In the genomic region with DNA sequence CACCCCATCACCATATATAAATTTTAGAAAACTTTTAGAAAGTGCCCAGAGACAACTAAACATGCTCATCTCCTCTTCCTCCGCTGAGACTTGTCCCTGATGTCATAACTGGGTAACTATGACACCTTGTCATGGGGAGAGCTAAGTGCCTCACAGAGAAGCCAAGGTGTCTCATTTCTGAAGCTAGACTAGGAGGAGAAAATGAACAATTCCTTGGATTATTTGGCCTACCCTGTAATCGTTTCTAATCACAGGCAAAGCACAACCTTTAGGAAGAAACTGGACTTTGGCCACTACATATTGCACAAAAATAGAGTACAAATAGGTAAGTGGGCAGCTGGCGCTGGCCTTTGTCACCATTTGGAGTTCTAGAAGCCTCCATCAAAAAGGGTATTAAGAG, we compare ENCODE assay signal across 8 mouse cellular contexts. TPM values are rescaled to one million over a fixed set of nuclear protein-coding genes. Genes with fewer than 3 reads are reported as not detected.
A peak's percentile ranks its signal among the peaks of the same experiment; 100 is the strongest.
DNase-seq lines count a peak whose midpoint lies in the region; ATAC-seq lines count a peak whose summit lies in the region.

Gene Dusp3 (minus strand): TSS at position 101 of the 400 bp plus-strand sequence.

- ATAC-seq in lung, embryonic 16.5 days (ENCODE audit: low read depth), result no peak
- no peak for ATAC-seq in embryonic facial prominence, embryonic 15.5 days (ENCODE audit: insufficient number of reproducible peaks, low FRiP score, low TSS enrichment, low read depth)
- no peak for ATAC-seq in hindbrain, embryonic 11.5 days (ENCODE audit: low FRiP score)
- no peak for ATAC-seq in megakaryocyte, adult 5-6 weeks (ENCODE audit: poor library complexity, severe bottlenecking)

- DNase-seq in lung, postnatal 36 days, result no peak
- DNase-seq in hindbrain, embryonic 11.5 days (ENCODE audit: low spot score), result no peak
- DNase-seq in thymus, postnatal 0 days (ENCODE audit: low spot score), result no peak
- DNase-seq in right cerebral cortex, postnatal 25 days, result no peak
- no peak for DNase-seq in embryo, embryonic 10.5 days (ENCODE audit: low spot score)

- no peaks in the 10 kb centered on the region; the same call in 1 of the 2 replicates for H3K27me3 ChIP-seq in lung, embryonic 16.5 days (ENCODE audit: control insufficient read depth, insufficient read depth, low read depth, low read length)
- peaks cover 5% of the 10 kb centered on the region; the same call in 1 of the 2 replicates for H3K27me3 ChIP-seq in embryonic facial prominence, embryonic 15.5 days
- H3K27me3 ChIP-seq in hindbrain, embryonic 11.5 days (ENCODE audit: control insufficient read depth, insufficient read depth, low read length), result no peaks in the 10 kb centered on the region; the same call in 1 of the 2 replicates

- peak within 1 kb of the TSS; percentile 32 for H3K4me2 ChIP-seq in lung, embryonic 16.5 days (ENCODE audit: low read depth, low read length)
- H3K4me2 ChIP-seq in embryonic facial prominence, embryonic 15.5 days (replicated peaks), result peak within 1 kb of the TSS; percentile 19
- H3K4me2 ChIP-seq in hindbrain, embryonic 11.5 days (replicated peaks; ENCODE audit: low read depth, low read length), result no peak within 1 kb of the TSS

- H3K4me1 ChIP-seq in lung, embryonic 16.5 days (replicated peaks; ENCODE audit: control insufficient read depth, insufficient read depth, low read length), result peaks cover 26% of the 10 kb centered on the region
- H3K4me1 ChIP-seq in embryonic facial prominence, embryonic 15.5 days, result peaks cover 28% of the 10 kb centered on the region
- H3K4me1 ChIP-seq in hindbrain, embryonic 11.5 days (replicated peaks; ENCODE audit: control insufficient read depth, insufficient read depth, low read length), result no peaks in the 10 kb centered on the region

- H3K27ac ChIP-seq in lung, embryonic 16.5 days (ENCODE audit: low read length), result no peak within 1 kb of the TSS
- H3K27ac ChIP-seq in embryonic facial prominence, embryonic 15.5 days (replicated peaks), result no peak within 1 kb of the TSS
- no peak within 1 kb of the TSS for H3K27ac ChIP-seq in hindbrain, embryonic 11.5 days (ENCODE audit: low read depth, low read length)

- 81% methylated on average over 3 of the region's 3 CpGs for whole genome bisulfite sequencing in lung, embryonic 16.5 days
- 88% methylated on average over 3 of the region's 3 CpGs for WGBS in embryonic facial prominence, embryonic 15.5 days
- 85% methylated on average over 3 of the region's 3 CpGs for WGBS in hindbrain, embryonic 11.5 days

- H3K9ac ChIP-seq in lung, embryonic 16.5 days (ENCODE audit: low read length), result no peak within 1 kb of the TSS
- no peak within 1 kb of the TSS for H3K9ac ChIP-seq in embryonic facial prominence, embryonic 15.5 days
- no peak within 1 kb of the TSS for H3K9ac ChIP-seq in hindbrain, embryonic 11.5 days (ENCODE audit: low read depth, low read length)

- no peaks in the 10 kb centered on the region for H3K9me3 ChIP-seq in lung, embryonic 16.5 days (ENCODE audit: control insufficient read depth, low read length)
- no peaks in the 10 kb centered on the region for H3K9me3 ChIP-seq in embryonic facial prominence, embryonic 15.5 days (replicated peaks)
- no peaks in the 10 kb centered on the region for H3K9me3 ChIP-seq in hindbrain, embryonic 11.5 days (ENCODE audit: control insufficient read depth, low read length)

- no peak within 1 kb of the TSS for H3K4me3 ChIP-seq in lung, embryonic 16.5 days (ENCODE audit: low read length)
- H3K4me3 ChIP-seq in embryonic facial prominence, embryonic 15.5 days (replicated peaks), result no peak within 1 kb of the TSS
- H3K4me3 ChIP-seq in hindbrain, embryonic 11.5 days (ENCODE audit: low read depth, low read length), result no peak within 1 kb of the TSS

- H3K36me3 ChIP-seq in lung, embryonic 16.5 days (ENCODE audit: control insufficient read depth, insufficient read depth, low read length), result no peaks in the 10 kb centered on the region
- no peaks in the 10 kb centered on the region for H3K36me3 ChIP-seq in embryonic facial prominence, embryonic 15.5 days
- no peaks in the 10 kb centered on the region for H3K36me3 ChIP-seq in hindbrain, embryonic 11.5 days (ENCODE audit: control insufficient read depth, insufficient read depth, low read length)

RNA-seq across cellular contexts. Expression of gene Dusp3, which starts in this region (rescaled TPM):
- 21.7 and 23.8 TPM in 2 replicates for polyA plus RNA-seq in lung, embryonic 16.5 days (2015; fragmentation: Nextera tagmentation; extraction: Ambion mirVana)
- 26.2 and 29.9 TPM in 2 replicates for polyA plus RNA-seq in embryonic facial prominence, embryonic 15.5 days (2015; fragmentation: Nextera tagmentation; extraction: Ambion mirVana)
- 11.4 and 12.1 TPM in 2 replicates for polyA plus RNA-seq in hindbrain, embryonic 11.5 days (2014; fragmentation: Nextera tagmentation; extraction: Ambion mirVana)
- total RNA-seq in megakaryocyte, adult 5-6 weeks (2015), result 24.9 and 30.3 TPM in 2 replicates
- 21.9 and 25.2 TPM in 2 replicates for total RNA-seq in megakaryocyte, adult 5-6 weeks (2017)
- 5.6 and 5.8 TPM in 2 replicates for polyA plus RNA-seq in thymus, postnatal 0 days (2015; fragmentation: Nextera tagmentation; extraction: Ambion mirVana)
